Mouse (Mus musculus) spleen, adult 2 months (tissue): Measurements from ENCODE around the gene Plekhb2. TPM values are rescaled to one million over a fixed set of nuclear protein-coding genes. Genes with fewer than 3 reads are reported as not detected.

Experiments used
- DNase-seq, 2 experiments: peaks; one replicate each; pipeline versions ENCODE4 v3.0.0 to v3.0.0-alpha.2; 2012 to 2021; ENCODE audit warnings: low spot score in 2 of 2, low read depth in 1 of 2
- H3K27ac ChIP-seq: fragments of 200-500 bp; 2 replicates; pipeline ENCODE4 v1.5.1; 2012; ENCODE audit warnings: low read length, inconsistent platforms; ENCODE audit not compliant: insufficient read depth
- H3K27me3 ChIP-seq: fragments of 200-500 bp; 2 replicates; pipeline ENCODE4 v1.6.1; 2012; ENCODE audit warnings: mild to moderate bottlenecking, moderate library complexity, low read length, inconsistent platforms; ENCODE audit not compliant: control insufficient read depth, insufficient read depth
- H3K36me3 ChIP-seq: fragments of 200-500 bp; 2 replicates; pipeline ENCODE4 v1.6.1; 2012; ENCODE audit warnings: mild to moderate bottlenecking, low read length, inconsistent platforms; ENCODE audit not compliant: control insufficient read depth, insufficient read depth
- H3K4me1 ChIP-seq: fragments of 200-500 bp; 2 replicates; pipeline ENCODE4 v1.6.1; 2011; ENCODE audit warnings: inconsistent platforms; ENCODE audit not compliant: control insufficient read depth, insufficient read depth, insufficient read length
- H3K4me3 ChIP-seq: fragments of 200-500 bp; 2 replicates; pipeline ENCODE4 v1.5.1; 2011; ENCODE audit warnings: mild to moderate bottlenecking, inconsistent platforms; ENCODE audit not compliant: insufficient read depth, insufficient read length; ENCODE audit errors: extremely low read depth
- CTCF ChIP-seq: fragments of 200-500 bp; IDR thresholded peaks from 2 replicates; pipeline ENCODE4 v1.5.1; 2011; ENCODE audit warnings: mild to moderate bottlenecking, inconsistent platforms; ENCODE audit not compliant: insufficient read depth, insufficient read length, insufficient replicate concordance; ENCODE audit errors: extremely low read depth
- POLR2A ChIP-seq: fragments of 200-500 bp; IDR thresholded peaks from 2 replicates; pipeline ENCODE4 v1.6.1; 2011; ENCODE audit warnings: low read depth, low read length, inconsistent platforms
- WGBS: fragments of 180-500 bp; shearing (Covaris S2); methylation state at CpG from one replicate; pipeline ENCODE4 v1.1.7; 2018; 5-methylcytosine and 5-hydroxymethylcytosine counted together
- polyA plus RNA-seq: library from polyadenylated mRNA; depleted of rRNA; stranded (reverse); fragments of >200 nt; gene quantifications from 2 replicates; pipeline ENCODE4 v1.2.3, GENCODE M21; 2012

Plekhb2 gene
- polyA plus RNA-seq, 1 experiment, result 27.1 TPM

- no peak overlapping the region for H3K27ac ChIP-seq
- TF ChIP-seq CTCF (no peak), POLR2A (no peak)
- H3K27me3 ChIP-seq, result no peaks in the 10 kb centered on the region
- H3K36me3 ChIP-seq, result peaks cover 28% of the 10 kb centered on the region
- WGBS, result 96% methylated on average over 7 of the region's 7 CpGs
- no peak for DNase-seq
- no peak overlapping the region for H3K4me3 ChIP-seq
- H3K4me1 ChIP-seq, result no peaks in the 10 kb centered on the region
These were observed 27.8 kb upstream of the Plekhb2 start for GRCm38 (mm10) chr1:34822003-34822402.

GRCm38 (mm10) chr1:34822746-34823145 lies 27.0 kb upstream of the Plekhb2 start:
- DNase-seq, result no peak
- TF ChIP-seq POLR2A (no peak), CTCF (no peak)
- H3K4me3 ChIP-seq, result no peak overlapping the region
- peaks cover 22% of the 10 kb centered on the region for H3K36me3 ChIP-seq
- 91% methylated on average over 7 of the region's 7 CpGs for WGBS
- H3K4me1 ChIP-seq, result no peaks in the 10 kb centered on the region
- no peak overlapping the region for H3K27ac ChIP-seq
- no peaks in the 10 kb centered on the region for H3K27me3 ChIP-seq

GRCm38 (mm10) chr1:34823353-34823752 lies 26.4 kb upstream of the Plekhb2 start:
- Histone ChIP-seq H3K4me1 (peaks cover under 1% of the 10 kb centered on the region; the same call in 1 of the 2 replicates), H3K27ac (no peak overlapping the region), H3K27me3 (no peaks in the 10 kb centered on the region), H3K36me3 (peaks cover 20% of the 10 kb centered on the region), H3K4me3 (no peak overlapping the region)
- no peak for DNase-seq
- TF ChIP-seq POLR2A (no peak), CTCF (no peak)
- 81% methylated on average over 6 of the region's 6 CpGs for WGBS

GRCm38 (mm10) chr1:34824208-34824607 lies 25.6 kb upstream of the Plekhb2 start:
- TF ChIP-seq CTCF (no peak), POLR2A (no peak)
- H3K4me3 ChIP-seq, result no peak overlapping the region
- no peak overlapping the region for H3K27ac ChIP-seq
- WGBS, result 92% methylated on average over 8 of the region's 8 CpGs
- peaks cover 24% of the 10 kb centered on the region for H3K36me3 ChIP-seq
- peaks cover 4% of the 10 kb centered on the region; the same call in 1 of the 2 replicates for H3K4me1 ChIP-seq
- H3K27me3 ChIP-seq, result no peaks in the 10 kb centered on the region
- no peak for DNase-seq

GRCm38 (mm10) chr1:34825909-34826308 lies 23.9 kb upstream of the Plekhb2 start:
- Histone ChIP-seq H3K4me3 (no peak overlapping the region), H3K4me1 (peaks cover 4% of the 10 kb centered on the region; the same call in 1 of the 2 replicates), H3K27ac (no peak overlapping the region), H3K27me3 (no peaks in the 10 kb centered on the region), H3K36me3 (peaks cover 19% of the 10 kb centered on the region)
- DNase-seq, result no peak
- WGBS, result 69% methylated on average over 9 of the region's 9 CpGs
- no peak for TF ChIP-seq CTCF

- no peaks in the 10 kb centered on the region for H3K27me3 ChIP-seq
- H3K27ac ChIP-seq, result peak overlapping the region; percentile 14; the same call in 1 of the 2 replicates
- TF ChIP-seq POLR2A, result no peak
- no peak overlapping the region for H3K4me3 ChIP-seq
- 54% methylated on average over 7 of the region's 7 CpGs for WGBS
- DNase-seq, result no peak
- peaks cover 14% of the 10 kb centered on the region; the same call in 1 of the 2 replicates for H3K4me1 ChIP-seq
- peaks cover 16% of the 10 kb centered on the region for H3K36me3 ChIP-seq
These were observed 21.9 kb upstream of the Plekhb2 start for GRCm38 (mm10) chr1:34827900-34828299.

- Histone ChIP-seq H3K4me1 (peaks cover 14% of the 10 kb centered on the region; the same call in 1 of the 2 replicates), H3K4me3 (no peak overlapping the region), H3K36me3 (peaks cover 16% of the 10 kb centered on the region), H3K27me3 (no peaks in the 10 kb centered on the region), H3K27ac (no peak overlapping the region)
- no peak for DNase-seq
- 89% methylated on average over 5 of the region's 5 CpGs for WGBS
- TF ChIP-seq POLR2A, result no peak
- TF ChIP-seq CTCF, result no peak
These were observed 21.1 kb upstream of the Plekhb2 start for GRCm38 (mm10) chr1:34828528-34829294.
